Mouse (Mus musculus) gastrocnemius, adult 18-20 months (tissue): ENCODE measurements around the gene Sdr9c7. TPM values are rescaled to one million over a fixed set of nuclear protein-coding genes. Genes with fewer than 3 reads are reported as not detected.
"Not testable (repeated sequence)": the region's sequence is repeated elsewhere in the genome, so short reads cannot be mapped to it uniquely, and the experiment has no call there.

Source experiments
- DNase-seq: peaks from one replicate; pipeline ENCODE4 v3.0.0; 2021; ENCODE audit warnings: low spot score
- total RNA-seq, 2 experiments: library from RNA; stranded (reverse); gene quantifications; 2 replicates each; pipeline ENCODE4 v1.2.3; 2021

Sdr9c7 gene
- total RNA-seq, 2 experiments from 2014 or later = not detected

DNA sequence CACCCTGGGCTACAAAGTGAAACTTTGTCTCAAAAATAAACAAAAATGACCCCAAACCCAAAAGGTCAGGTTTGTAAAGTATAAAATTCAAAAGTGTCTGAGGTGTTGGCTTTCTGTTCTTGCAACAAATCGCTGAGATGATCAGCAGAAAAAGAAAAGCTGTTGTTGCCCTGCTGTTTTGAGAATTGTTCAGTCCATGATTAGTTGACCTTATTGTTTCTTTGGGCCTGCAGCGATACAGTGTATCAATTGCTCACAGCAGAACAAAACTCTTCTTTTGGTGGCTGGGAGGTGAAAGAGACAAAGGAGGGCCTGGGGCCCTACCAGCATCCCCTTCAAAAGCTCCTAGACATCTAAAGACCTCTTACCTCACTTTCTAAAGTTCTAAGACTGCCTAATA lies 7.8 kb downstream of the Sdr9c7 start:
- no peak for DNase-seq

DNA sequence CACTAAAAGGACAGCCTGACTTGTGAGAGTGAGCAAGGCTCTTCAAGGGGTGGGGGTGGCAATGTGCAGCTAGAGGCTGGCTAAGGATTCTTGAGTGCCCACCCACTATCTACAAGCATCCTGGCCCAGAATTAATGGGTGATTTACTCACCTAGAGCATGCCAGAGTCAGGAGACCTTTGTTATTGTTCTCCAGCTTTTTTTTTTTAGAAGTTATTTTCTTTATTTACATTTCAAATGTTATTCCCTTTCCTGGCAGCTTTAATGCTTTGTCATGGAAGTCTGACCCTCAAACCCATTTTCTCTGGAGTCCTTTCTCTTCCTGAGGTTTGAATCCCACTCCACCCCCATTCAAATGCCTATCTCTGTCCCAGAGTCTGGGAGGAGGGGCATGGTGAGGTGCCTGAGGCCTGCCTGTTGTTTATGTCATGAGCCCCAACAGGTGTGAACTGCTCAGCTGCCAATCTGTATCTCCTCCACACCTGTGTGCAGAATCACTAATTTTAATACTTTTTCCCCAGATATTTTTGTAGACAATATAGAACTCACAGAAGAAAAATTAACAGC lies 9.2 kb downstream of the Sdr9c7 start:
- DNase-seq = no peak

DNA sequence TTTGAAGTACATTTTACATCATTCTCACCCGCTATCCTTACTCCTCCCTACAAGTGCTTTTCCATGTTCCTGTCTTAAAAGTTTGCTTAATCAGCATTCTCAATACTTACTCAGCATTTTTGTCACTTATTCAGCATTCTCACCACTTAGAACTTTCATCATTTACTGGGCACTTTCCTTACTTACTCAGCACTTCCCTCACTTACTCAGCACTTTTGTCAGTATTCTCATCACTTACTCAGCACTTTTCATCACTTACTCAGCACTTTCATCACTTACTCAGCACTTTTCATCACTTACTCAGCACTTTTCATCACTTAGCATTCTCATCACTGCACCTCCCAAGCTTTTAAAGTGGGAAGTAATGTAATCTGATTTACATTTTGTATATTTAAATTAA lies 17.3 kb downstream of the Sdr9c7 start:
- DNase-seq = no peak

DNA sequence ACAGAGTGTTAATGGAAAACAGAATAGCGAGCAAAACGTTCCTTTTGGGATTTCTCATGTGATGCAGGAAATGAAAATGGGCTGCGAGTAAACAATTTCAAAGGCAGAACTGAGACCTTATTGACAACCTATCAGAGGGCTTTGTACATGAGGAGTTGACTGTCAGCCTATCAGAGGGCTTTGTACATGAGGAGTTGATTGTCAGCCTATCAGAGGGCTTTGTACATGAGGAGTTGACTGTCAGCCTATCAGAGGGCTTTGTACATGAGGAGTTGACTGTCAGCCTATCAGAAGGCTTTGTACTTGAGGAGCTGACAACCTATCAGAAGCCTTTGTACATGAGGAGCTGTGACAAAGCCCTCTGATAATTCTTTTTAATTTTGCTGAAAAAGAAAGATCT lies 18.9 kb downstream of the Sdr9c7 start:
- DNase-seq = not testable (repeated sequence)

DNA sequence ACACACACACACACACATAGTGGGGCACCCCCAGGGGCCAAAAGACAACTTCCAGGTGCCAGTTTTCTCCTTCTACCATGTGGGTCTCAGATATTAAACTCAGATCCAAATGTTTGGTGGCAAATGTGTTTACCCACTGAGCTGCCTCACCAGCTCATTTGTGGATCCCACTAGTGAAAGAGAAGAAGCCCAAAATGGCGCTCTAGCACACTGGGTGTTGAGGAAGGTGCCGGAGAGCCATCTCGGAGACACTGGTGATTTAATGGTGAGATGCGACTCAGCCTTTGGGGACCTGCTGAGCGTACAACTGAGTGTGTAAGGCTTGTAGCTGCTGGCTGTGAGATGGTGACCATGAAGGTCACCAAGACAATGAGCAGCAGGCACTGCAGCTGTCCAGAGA lies 19.3 kb downstream of the Sdr9c7 start:
- no peak for DNase-seq

DNA sequence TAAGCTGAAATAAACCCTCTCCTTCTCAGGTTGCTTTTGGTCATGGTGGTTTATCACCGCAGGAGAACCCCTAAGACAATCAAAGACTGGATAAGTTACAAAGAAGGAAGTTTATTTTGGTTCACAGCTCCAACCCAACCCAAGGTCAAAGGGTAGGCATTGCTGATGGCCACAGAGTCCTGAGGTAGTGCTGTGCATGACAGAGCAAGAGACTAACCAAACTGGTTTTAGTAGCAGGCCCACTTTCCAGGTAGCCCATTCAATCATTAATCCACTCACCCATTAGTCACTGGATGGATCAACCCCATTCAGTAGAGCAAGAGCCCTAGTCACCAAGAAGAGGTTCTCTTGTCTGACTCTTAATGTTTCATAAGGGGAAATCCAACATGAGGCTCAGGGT lies 23.9 kb downstream of the Sdr9c7 start:
- DNase-seq = no peak

DNA sequence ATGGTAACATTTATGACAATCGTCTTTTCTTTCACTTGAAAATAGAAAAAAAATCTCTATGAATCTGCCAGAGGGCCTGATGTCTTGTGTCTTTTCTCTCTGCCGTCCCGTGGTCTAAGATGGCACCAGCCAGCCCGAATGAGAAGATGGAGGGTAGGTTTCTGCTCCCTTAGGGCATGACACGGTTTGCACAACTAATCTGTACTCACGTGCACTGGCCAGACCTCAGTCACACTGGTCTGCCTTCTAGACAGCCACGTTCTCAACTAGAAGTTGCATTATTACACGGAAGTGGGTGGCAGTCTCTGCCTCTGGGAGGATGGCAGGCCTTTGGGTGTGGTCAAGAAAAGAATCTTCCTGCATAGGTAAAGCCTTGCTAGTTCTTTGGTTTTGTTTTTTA lies 24.7 kb downstream of the Sdr9c7 start:
- no peak for DNase-seq

DNA sequence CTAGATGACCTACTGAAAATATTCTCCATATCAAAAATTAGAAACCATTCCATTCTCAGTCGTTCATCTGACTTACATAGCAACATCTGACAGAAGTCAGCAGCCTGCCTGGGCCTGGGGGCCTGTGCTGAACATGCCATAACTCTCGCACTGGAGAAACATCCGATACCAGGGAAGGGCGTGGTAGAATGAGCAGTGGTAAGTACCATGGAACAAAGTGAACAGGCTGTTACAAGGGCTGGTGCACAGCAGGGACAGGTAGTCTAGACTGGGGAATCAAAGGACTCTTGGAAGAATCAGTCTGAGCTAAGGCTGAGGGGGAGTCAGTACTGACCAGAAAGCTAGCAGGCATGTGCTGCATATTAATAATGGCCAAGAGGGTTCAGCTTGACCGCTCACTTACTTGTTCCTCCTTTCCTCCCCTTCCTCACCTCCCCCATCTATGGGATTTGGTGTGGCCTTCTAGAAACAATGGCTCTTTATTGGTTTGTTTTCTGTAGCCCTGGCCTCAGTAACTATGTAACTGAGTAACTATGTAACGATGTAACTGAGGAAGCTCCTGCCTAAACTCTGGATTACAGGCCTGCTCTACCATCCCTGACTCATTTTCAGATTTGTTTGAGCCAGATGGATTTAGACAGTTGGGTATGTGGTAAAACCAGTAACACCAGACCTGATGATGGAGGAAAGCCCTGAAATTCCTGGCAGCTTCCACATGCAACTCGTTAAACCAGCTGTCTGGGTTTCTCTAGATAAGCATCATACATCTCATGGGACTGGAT lies 26.5 kb downstream of the Sdr9c7 start:
- no peak for DNase-seq

DNA sequence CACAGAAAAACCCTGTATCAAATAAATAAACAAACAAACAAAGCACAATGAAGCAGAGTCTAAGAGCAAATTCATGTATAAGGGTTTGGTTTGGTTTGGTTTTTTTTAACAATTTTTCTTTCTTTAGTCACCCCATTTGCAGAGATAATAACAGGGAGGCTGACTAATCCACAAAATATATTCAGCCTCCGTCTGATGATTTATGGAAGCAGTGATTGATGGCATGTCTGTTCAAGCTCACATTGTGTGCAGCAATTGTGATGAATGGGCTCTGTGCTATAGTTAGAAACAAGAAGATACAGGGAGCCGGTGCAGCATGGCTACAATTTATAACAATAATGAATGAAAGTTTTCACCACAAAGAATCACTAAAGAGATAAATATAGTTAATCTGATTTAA lies 29.4 kb downstream of the Sdr9c7 start:
- DNase-seq = no peak

DNA sequence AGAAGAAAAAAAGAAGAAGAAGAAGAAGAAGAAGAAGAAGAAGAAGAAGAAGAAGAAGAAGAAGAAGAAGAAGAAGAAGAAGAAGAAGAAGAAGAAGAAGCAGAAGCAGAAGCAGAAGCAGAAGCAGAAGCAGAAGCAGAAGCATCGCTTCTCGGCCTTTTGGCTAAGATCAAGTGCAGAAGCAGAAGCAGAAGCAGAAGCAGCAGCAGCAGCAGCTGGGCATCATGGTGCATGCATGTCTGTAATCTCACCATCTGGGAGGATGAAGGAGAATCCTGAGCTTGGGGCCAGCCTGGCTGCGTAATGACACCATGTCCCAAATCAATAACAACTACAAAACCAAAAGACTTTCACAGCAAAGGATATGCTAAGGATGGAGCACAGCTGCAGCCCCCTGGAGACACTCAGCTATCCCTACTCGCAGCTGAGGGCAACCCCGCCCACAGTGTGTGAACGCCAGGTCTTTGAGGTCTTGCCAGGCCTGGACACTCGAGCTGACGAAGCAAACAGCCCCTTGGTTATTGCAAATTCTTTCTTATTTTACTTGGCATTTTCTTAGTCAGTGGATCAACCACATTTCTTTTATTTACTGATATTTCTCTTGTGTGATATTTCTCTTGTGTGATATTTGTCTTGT lies 34.1 kb downstream of the Sdr9c7 start:
- DNase-seq = peak; percentile 47

DNA sequence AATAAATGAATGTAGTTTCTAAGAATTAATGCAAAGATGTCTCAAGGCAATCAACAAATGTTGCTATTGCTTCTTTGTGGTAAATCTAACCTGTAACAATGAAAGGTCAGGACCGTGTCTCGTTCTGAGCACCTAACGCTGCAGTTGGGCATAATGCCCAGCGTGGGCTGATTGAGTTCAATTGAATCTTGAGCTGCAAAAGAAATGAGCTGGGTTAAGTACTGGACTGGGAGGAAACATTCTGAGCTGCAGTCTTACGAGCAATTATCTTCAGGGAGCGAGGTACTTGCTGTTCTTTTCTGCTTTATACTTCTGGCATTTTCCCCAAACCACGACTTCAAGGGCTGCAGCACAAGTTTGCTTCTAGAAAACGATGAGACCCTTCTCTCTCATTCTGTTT lies 38.0 kb downstream of the Sdr9c7 start:
- DNase-seq = no peak

DNA sequence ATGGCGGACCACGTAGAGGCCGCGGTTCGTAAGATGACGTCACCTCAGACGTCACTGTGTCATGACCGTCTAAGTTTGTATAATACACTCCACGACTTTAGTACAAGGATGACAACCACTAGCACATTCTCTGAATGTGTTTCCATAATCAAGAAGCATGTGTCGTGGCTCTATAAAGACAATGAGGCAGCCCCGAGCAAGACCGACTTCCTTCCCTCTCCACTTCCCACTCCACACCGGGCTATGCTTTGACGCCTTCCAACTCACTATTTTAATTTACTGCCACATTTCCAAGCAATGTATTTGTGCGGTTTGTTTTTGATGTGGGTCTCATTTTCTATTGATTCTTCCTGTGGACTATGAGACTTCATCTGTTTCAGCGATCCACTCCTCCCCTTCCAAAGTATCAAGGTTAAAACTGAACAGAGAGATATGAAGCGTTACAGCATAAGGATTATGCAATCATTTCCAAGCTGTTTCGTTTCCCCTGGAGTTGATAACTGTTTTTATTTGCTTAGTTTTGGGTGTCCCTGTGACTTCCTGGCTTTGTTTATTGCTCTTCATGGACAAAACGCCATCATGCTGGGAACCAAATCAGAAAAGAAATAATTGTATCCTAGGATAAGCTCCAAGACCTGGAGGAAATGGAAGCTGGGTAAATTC lies 38.6 kb downstream of the Sdr9c7 start:
- no peak for DNase-seq

DNA sequence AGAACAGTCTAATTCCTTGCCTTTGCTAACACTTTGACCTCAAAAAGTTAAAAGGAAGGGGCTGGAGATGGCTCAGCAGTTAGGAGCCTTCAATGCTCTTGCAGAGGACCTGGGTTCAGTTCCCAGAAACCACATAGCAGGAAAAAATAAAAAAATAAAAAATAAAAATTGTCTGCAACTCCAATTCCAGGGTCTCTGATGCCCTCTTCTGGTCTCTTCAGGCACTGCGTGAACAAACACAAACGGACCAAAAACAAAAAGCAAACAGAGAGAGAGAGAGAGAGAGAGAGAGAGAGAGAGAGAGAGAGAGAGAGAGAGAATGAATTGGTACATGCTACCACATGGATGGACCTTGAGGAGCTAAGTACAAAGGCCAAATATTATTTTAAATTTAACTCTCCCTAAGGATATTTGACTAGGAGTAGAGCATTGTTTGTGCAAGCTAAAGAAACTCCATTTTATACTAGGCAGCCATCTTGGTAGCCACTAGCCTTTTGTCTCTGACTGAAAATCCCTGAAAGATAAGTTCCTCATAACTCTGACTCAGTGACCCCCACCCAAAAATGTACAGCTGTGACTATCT lies 39.2 kb downstream of the Sdr9c7 start:
- DNase-seq = peak; percentile 58

DNA sequence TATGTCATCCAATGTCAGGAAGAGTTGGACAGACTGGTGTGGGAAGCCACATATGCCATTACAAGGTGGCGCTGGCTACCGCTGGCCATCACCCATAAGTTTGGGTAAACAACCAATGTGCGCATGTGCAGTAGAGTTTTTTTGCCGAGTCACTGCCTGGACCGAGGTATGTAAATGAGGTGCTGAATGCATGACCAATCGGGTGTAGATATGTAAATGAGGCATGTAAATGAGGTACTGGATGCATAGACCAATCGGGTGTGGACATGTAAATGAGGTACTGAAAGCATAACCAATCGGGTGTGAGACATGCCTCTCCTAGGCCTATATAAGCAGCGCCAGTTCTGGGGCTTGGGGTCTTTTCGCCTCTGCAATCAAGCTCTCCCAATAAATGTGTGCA lies 41.3 kb downstream of the Sdr9c7 start:
- DNase-seq = not testable (repeated sequence)

DNA sequence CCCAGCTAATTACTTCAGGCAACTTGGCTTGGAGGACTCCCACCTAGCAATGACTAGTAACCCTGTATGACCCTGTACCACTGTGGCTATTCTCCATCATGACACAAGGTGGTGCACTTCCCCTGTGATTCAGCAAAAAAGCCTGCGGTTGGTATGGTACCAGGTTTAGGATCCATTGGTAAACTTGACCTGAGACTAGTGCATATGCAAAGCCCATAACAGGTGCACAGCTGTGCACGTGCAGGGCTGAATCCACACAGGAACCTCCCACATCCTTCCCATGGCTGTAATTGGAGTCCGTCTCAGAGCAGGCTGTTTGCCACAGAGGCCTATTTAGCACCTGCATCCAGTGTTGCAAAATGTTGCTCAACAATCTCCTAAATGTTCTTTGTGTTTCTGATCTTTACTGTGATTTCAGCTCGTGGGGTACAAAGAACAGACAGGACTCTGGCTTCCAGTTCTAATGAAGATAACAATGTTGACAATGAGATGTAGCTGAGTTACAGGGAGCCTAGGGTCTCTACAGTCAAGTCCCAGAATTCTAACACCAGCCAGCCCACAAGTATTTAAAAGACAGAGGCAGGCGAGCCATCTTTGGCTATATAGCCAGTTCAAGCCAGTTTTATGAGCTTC lies 47.2 kb downstream of the Sdr9c7 start:
- peak; percentile 33 for DNase-seq

DNA sequence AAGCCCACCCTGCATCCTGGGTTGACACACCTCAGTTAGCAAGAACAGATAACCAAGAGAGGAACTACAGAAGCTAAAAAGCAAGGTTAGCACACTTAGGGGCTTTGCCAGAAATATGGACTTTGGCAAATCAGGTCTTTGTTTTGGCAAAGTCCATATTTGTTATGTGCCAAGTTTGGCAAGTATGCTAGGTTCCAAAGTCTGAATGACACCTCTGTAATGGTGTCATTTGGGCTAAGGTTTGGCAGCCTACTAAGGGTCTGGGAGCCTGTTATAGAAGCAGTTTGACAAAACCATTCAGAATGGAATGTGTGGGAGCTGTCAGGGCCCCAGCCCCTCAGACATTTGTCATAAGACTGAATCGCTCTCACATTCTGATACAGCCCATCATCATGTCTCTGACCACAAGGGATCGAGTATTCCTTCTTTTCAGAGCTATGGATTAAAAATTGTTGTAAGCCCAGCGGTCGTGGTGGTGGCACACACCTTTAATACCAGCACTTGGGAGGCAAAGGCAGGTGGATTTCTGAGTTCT lies 51.3 kb downstream of the Sdr9c7 start:
- no peak for DNase-seq

DNA sequence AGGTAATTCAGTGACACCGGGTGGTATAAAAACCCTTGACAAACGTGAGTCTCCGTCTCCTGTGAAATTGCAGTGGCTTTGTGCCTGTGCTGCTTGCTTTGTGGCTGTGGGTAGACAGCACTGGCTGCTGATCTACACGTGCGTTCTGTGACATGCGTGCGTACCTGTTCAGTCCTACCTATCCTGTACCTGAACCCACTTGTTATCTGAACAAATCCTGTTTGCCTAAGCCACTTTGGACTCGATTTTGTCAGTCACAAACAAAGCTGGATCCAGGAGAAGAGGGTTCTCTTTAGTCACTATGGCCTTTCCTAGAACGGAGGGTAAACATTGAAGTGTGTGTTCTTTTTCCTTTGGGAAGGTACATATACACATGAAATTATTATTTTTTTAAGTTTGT lies 53.1 kb downstream of the Sdr9c7 start:
- DNase-seq = no peak

DNA sequence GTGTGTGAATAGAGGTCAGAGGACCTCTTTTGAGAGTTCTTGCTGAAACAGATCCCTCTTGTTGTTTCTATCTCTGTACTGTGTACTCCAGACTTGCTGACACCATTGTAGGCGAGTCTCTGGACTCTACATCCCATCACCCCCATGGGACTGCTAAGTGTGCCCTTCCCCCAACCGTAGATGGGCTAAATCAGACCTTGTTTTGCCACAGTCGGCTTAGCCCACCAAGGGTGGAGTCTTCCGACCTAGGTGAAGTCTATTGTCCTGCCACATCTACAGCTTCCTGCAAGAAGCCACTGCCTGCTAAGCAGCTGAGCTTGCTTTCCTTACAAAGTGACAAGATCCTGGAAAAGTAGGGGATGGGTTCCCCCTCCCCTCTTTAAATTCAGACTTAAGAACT lies 53.5 kb downstream of the Sdr9c7 start:
- no peak for DNase-seq

DNA sequence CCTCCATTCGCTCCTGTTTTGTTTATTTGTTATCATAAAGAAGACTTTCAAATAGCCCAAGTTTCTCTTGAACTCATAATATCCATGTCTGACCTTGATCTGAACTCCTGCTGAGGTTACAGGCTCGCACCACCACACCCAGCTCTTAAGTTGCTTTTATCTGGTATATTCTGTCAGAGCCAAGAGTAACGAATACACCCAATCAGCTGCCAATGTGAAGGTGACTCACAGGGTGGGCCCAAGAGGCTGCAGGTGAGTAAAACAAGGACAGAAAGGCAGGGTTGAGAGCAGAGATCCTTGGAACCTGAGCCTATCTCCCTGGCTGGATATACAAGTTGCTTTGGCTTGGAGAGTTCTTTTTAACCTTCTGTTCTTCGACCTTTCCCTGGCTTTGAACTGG lies 56.7 kb downstream of the Sdr9c7 start:
- no peak for DNase-seq

DNA sequence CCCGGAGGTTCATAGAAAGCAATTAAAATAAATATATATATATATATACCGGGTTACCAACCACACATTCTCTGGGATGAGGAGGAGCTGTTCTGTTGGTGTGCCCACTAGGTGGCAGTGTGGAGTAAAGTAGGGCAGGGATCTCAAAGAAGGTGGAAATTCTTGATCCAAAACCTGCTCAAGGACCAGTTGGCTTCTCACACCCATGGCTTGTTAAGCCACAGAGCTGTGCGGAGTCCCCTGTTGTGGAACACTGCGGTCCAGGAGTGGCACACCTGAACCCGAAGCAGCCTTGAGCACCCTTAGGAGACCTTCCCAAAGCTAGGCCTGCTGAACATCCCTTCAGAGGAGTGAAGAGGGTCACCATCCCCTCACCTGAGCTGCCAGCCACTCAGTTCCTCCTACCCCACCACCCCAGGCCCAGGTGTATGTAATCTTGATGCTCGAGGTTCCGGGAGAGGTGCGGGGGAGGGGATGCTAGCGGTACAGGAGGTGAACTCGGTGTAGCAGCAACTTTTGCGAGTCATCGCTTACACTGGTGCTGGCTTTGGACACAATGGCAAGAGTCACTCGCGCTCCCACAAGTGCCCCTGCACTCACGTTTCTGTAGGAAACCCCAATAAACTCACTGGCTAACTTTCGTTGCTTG lies 58.0 kb downstream of the Sdr9c7 start:
- peak; percentile 71 for DNase-seq

DNA sequence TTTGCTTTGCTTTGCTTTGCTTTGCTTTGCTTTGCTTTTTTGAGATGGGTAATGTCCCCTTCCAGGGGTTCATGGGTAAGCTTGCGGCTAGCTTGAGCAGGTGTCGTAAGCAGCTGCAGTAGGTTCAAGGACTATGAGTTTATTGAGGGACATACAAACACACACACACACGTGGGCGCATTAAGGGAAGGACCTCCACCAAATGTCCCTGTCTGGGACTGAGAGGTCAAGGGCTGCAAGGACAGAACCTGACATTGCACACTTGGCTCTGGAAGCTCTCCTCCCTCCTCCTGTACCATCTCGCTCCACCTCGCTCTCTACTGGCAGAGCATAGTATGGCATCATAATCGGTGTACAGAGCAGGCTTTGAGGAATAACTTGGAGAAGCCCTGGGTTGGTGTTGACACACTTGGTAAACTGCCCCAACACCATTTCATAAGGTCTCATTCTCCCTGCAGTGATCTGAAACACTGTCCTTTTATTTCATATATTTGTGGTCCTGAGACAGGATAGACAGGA lies 60.9 kb downstream of the Sdr9c7 start:
- DNase-seq = no peak
